ENCODE assay signal across 9 mouse cellular contexts in genomic region chr4:129549306-129549705, GRCm38 (mm10). TPM values are rescaled to one million over a fixed set of nuclear protein-coding genes. Genes with fewer than 3 reads are reported as not detected.
DNase-seq lines count a peak whose midpoint lies in the region; ATAC-seq and TF ChIP-seq lines count a peak whose summit lies in the region.
"Had no signal": no experiment of that assay in that cellular context is flagged by ENCODE, and none has a peak within 500 bp of the region (broad histone marks: within the 10 kb centered on the region; RNA-seq: fewer than 3 reads in every experiment).

No protein-coding gene starts in this region.

- 96% methylated on average over 2 of the region's 2 CpGs for WGBS in cerebellum, adult 2 months
- 87% methylated on average over 2 of the region's 2 CpGs for WGBS in liver, postnatal 0 days (ENCODE audit: insufficient replicate concordance)
- 92% methylated on average over 2 of the region's 2 CpGs for WGBS in midbrain, embryonic 13.5 days

- peak; percentile 18 to 53 for DNase-seq in cerebellum, postnatal 14 days
- no peak for DNase-seq in cerebellum, adult 2 months
- peak; percentile 18 for DNase-seq in right cerebral cortex, postnatal 14 days
- no peak for DNase-seq in right cerebral cortex, postnatal 36 days (ENCODE audit: low spot score in 2 of 2)
- DNase-seq in liver, postnatal 0 days = peak; percentile 56
- peak; percentile 77 for DNase-seq in thymus, postnatal 25 days
- no peak for DNase-seq in layer of hippocampus, adult 11-12 months (ENCODE audit: low spot score)

- no peak for TF ChIP-seq EP300 in liver, postnatal 0 days (IDR thresholded peaks at IDR 0.05; ENCODE audit: low read depth)

- H3K27me3 ChIP-seq in cerebellum, adult 2 months (ENCODE audit: control insufficient read depth, insufficient read depth, low read length) = no peaks in the 10 kb centered on the region
- H3K27me3 ChIP-seq in liver, postnatal 0 days (ENCODE audit: insufficient read depth, low read length) = no peaks in the 10 kb centered on the region
- no peaks in the 10 kb centered on the region for H3K27me3 ChIP-seq in midbrain, embryonic 13.5 days

- no peak for TF ChIP-seq CTCF in cerebellum, adult 2 months (IDR thresholded peaks at IDR 0.05; ENCODE audit: borderline replicate concordance, insufficient read depth, low read depth, low read length)
- peak; percentile 71 for TF ChIP-seq CTCF in liver, postnatal 0 days (IDR thresholded peaks at IDR 0.05; ENCODE audit: low read depth)

- no peak for ATAC-seq in liver, postnatal 0 days
- no peak for ATAC-seq in midbrain, embryonic 13.5 days

- no peak overlapping the region for H3K4me2 ChIP-seq in liver, postnatal 0 days (ENCODE audit: low read depth, low read length)
- no peak overlapping the region for H3K4me2 ChIP-seq in midbrain, embryonic 13.5 days (replicated peaks)

- no peak overlapping the region for H3K9ac ChIP-seq in liver, postnatal 0 days (replicated peaks)
- H3K9ac ChIP-seq in midbrain, embryonic 13.5 days (replicated peaks) = no peak overlapping the region

- H3K4me3 ChIP-seq in cerebellum, adult 2 months (replicated peaks; ENCODE audit: insufficient read depth, low read depth, low read length) = no peak overlapping the region
- H3K4me3 ChIP-seq in liver, postnatal 0 days (ENCODE audit: low read depth, low read length) = no peak overlapping the region
- no peak overlapping the region for H3K4me3 ChIP-seq in midbrain, embryonic 13.5 days (replicated peaks)
- H3K4me3 ChIP-seq: erythroblast, embryonic 14.5 days had no signal

- H3K27ac ChIP-seq in cerebellum, adult 2 months (ENCODE audit: insufficient read depth, low read length) = no peak overlapping the region
- H3K27ac ChIP-seq in liver, postnatal 0 days (ENCODE audit: low read depth) = no peak overlapping the region
- H3K27ac ChIP-seq in midbrain, embryonic 13.5 days = no peak overlapping the region

- H3K4me1 ChIP-seq in cerebellum, adult 2 months (ENCODE audit: control insufficient read depth, insufficient read depth, low read length) = no peaks in the 10 kb centered on the region
- H3K4me1 ChIP-seq in liver, postnatal 0 days (ENCODE audit: insufficient read depth) = no peaks in the 10 kb centered on the region
- H3K4me1 ChIP-seq in midbrain, embryonic 13.5 days (replicated peaks) = no peaks in the 10 kb centered on the region

- H3K36me3 ChIP-seq in liver, postnatal 0 days (replicated peaks; ENCODE audit: insufficient read depth, low read length) = no peaks in the 10 kb centered on the region
- H3K36me3 ChIP-seq in midbrain, embryonic 13.5 days = no peaks in the 10 kb centered on the region

- H3K9me3 ChIP-seq in liver, postnatal 0 days (ENCODE audit: low read length) = no peaks in the 10 kb centered on the region
- H3K9me3 ChIP-seq in midbrain, embryonic 13.5 days = no peaks in the 10 kb centered on the region

- TF ChIP-seq POLR2A in cerebellum, adult 2 months (IDR thresholded peaks at IDR 0.05; ENCODE audit: borderline replicate concordance, insufficient read depth, low read length) = no peak

RNA-seq across cellular contexts. Expression of gene Hdac1, which starts 6.8 kb away (rescaled TPM):
- polyA plus RNA-seq in cerebellum, adult 2 months (2012; rRNA removed) = 61.5 and 66.8 TPM in 2 replicates
- 54.9 and 59.0 TPM in 2 replicates for polyA plus RNA-seq in liver, postnatal 0 days (2015; fragmentation: Nextera tagmentation; extraction: Ambion mirVana)
- 138 TPM in 2 replicates for polyA plus RNA-seq in midbrain, embryonic 13.5 days (2015; fragmentation: Nextera tagmentation; extraction: Ambion mirVana)

RNA-seq across cellular contexts. Expression of gene Lck, which starts 24.1 kb away (rescaled TPM):
- polyA plus RNA-seq in cerebellum, adult 2 months (2012; rRNA removed) = 0.92 and 1.00 TPM in 2 replicates
- polyA plus RNA-seq in liver, postnatal 0 days (2015; fragmentation: Nextera tagmentation; extraction: Ambion mirVana) = 3.3 and 3.4 TPM in 2 replicates
- polyA plus RNA-seq in midbrain, embryonic 13.5 days (2015; fragmentation: Nextera tagmentation; extraction: Ambion mirVana) = 5.9 and 7.1 TPM in 2 replicates

RNA-seq across cellular contexts. Expression of gene Fam167b, which starts 29.0 kb away (rescaled TPM):
- polyA plus RNA-seq in cerebellum, adult 2 months (2012; rRNA removed) = 0.26 and 0.40 TPM in 2 replicates
- polyA plus RNA-seq in liver, postnatal 0 days (2015; fragmentation: Nextera tagmentation; extraction: Ambion mirVana) = 13.1 and 15.0 TPM in 2 replicates
- 0.22 and 0.35 TPM in 2 replicates for polyA plus RNA-seq in midbrain, embryonic 13.5 days (2015; fragmentation: Nextera tagmentation; extraction: Ambion mirVana)
- polyA plus RNA-seq: erythroblast, embryonic 14.5 days had no signal

RNA-seq across cellular contexts. Expression of gene Marcksl1, which starts 35.9 kb away (rescaled TPM):
- 68.0 and 70.0 TPM in 2 replicates for polyA plus RNA-seq in cerebellum, adult 2 months (2012; rRNA removed)
- polyA plus RNA-seq in liver, postnatal 0 days (2015; fragmentation: Nextera tagmentation; extraction: Ambion mirVana) = 42.7 and 46.9 TPM in 2 replicates
- 1,749 and 1,885 TPM in 2 replicates for polyA plus RNA-seq in midbrain, embryonic 13.5 days (2015; fragmentation: Nextera tagmentation; extraction: Ambion mirVana)

RNA-seq across cellular contexts. Expression of gene Eif3i, which starts 51.1 kb away (rescaled TPM):
- polyA plus RNA-seq in cerebellum, adult 2 months (2012; rRNA removed) = 231 and 232 TPM in 2 replicates
- 119 and 125 TPM in 2 replicates for polyA plus RNA-seq in liver, postnatal 0 days (2015; fragmentation: Nextera tagmentation; extraction: Ambion mirVana)
- 210 and 220 TPM in 2 replicates for polyA plus RNA-seq in midbrain, embryonic 13.5 days (2015; fragmentation: Nextera tagmentation; extraction: Ambion mirVana)

Comparison
In these comparisons a context has a peak if more than half of its experiments do, and no peak if none do; other contexts are left out.
1. DNase-seq: peak in cerebellum, postnatal 14 days (2 of 2), right cerebral cortex, postnatal 14 days (single experiment), liver, postnatal 0 days (single experiment) and thymus, postnatal 25 days (single experiment); none in cerebellum, adult 2 months (0 of 2), right cerebral cortex, postnatal 36 days (0 of 2) and layer of hippocampus, adult 11-12 months (single experiment).
2. RNA of gene Fam167b, which starts 29.0 kb away (polyA plus RNA-seq): 13.1 to 15.0 TPM in liver, postnatal 0 days; 0.22 to 0.35 TPM in midbrain, embryonic 13.5 days and 0.26 to 0.40 TPM in cerebellum, adult 2 months; every median in the first group is over 10 times any median in the second.